Mouse (Mus musculus) c-Kit-negative CD71-positive TER-119-positive erythroid progenitor cells, embryonic 14.5 days (primary cell): Measurements from ENCODE around the gene Gucy2g.
"Not testable (repeated sequence)": the region's sequence is repeated elsewhere in the genome, so short reads cannot be mapped to it uniquely, and the experiment has no call there.

Source experiments
- DNase-seq: peaks from one replicate; pipeline ENCODE4 v3.0.0-alpha.2; 2013; ENCODE audit warnings: low read depth, low spot score

The Gucy2g gene

GRCm38 (mm10) chr19:55165183-55165865, 75.7 kb downstream of the Gucy2g start:
- no peak for DNase-seq

DNA sequence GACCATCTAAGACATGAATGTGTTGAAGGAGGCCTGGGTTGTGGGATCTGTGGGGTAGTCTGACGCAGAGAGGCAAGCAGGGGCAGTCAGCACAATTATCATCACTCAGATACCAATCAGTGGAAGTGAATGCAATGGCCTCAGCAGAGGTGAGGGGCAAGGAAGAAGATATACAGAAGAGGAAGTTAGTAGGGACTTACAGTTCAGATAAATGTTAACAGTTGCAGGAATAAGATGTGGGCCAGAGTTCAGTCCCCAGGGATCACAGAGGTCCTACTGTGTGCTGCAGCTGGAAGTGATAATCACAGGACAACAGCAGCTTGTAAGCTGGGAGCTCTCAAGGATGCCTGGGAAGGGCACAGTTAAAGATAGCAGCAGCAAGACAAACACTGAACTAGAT, 76.9 kb downstream of the Gucy2g start:
- no peak for DNase-seq

GRCm38 (mm10) chr19:55162271-55162670, 78.8 kb downstream of the Gucy2g start:
- no peak for DNase-seq

DNA sequence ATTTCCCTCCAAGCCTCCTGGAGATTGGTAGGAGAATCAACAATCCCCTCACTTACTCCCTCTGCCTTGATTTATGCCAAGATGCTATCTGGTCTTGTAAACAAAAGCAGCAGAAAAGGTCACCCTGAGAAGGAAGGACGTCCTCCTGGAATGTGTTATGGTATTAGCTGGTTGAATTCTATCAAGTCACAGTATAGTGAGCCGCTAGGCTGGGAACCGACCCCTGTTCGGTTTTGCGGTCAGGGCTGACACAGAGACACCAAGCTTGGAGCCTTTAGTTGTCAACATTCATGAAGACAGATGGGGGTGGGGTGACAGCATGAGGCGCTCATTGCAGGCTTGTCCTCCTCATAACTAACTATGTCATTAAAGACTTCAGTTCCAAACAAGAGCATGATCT, 81.2 kb downstream of the Gucy2g start:
- DNase-seq: no peak

DNA sequence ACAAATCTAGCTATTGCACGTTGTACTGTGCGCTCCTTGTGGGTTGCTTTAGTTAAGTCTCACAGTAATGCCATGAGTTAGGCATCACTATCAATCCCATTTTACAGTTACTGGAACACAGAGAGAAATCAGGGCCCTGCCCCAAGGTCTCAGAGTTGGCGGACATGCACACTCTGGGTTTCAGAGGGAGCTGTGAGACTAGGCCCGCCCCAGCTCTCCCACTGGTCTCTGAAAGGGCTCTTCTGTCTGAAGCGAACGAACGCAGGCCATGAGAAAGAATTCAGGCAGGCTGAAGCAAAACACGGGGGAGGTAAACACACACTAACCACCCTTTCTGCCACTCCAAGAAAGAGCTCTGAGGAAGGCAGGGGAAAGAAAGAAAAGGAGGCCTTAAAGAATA, 82.4 kb downstream of the Gucy2g start:
- DNase-seq: no peak

DNA sequence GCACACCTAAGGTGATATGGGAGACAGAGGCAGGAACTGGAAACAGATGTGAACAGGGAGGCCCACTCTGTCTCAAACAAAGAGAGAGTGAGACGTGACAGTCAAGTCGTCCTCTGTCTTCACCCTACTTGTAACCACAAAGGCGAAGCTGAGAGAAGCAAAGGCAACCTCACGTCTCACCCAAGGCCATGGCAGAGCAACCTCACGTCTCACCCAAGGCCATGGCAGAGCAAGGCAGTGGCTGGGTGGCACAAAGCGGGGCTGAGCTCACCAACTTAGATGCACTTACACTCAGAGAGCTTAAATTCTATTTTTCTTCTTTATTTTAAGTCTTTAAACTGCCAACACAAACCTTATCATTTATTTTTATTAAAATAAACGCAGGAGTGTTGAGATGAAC, 84.0 kb downstream of the Gucy2g start:
- no peak for DNase-seq

GRCm38 (mm10) chr19:55152983-55153382, 88.1 kb downstream of the Gucy2g start:
- DNase-seq: no peak

DNA sequence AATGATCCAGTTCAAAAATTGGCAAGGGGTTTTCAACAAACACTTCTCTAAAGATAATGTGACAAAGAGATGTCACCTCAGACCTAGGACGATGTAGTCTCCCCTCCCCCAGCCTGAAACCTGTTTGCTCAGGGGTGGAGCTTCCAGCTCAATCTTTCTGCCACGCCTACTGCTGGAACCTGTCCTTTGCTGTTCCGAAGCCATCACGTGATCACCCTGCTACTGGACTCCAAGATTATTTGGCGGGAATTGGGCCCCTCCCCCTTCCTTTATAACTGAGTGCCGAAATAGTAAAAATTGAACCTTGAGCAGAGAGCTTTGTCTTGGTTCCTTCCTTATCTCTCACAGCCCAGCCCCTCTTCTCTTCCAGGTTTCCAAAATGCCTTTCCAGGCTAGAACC, 88.8 kb downstream of the Gucy2g start:
- not testable (repeated sequence) for DNase-seq

DNA sequence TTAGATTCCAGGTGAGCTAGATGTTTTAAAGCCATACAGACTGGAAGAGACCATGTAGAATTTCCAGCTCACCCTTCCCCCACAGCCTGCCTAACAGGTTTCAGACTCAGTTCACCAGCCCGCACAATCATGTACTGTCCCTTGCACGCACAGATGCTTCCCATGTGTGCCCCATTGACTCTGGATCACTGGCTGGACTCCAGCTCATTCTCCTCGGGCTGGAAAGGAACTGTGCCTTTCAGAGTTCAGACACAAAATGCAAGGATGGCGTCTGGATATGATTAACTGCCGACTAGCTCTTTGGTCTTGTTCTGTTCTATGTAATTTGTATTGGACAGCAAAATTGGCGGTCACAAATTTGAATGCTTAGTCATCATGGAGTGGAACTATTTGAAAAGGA, 91.4 kb downstream of the Gucy2g start:
- no peak for DNase-seq

- no peak for DNase-seq
These were observed 92.9 kb downstream of the Gucy2g start for GRCm38 (mm10) chr19:55148109-55148508.
